10 mouse cellular contexts compared by ENCODE assay signal in genomic region chr7:124131312-124131711, GRCm38 (mm10).
DNase-seq lines count a peak whose midpoint lies in the region; ATAC-seq lines count a peak whose summit lies in the region.
"Had no signal": no experiment of that assay in that cellular context is flagged by ENCODE, and none has a peak within 500 bp of the region (broad histone marks: within the 10 kb centered on the region; RNA-seq: fewer than 3 reads in every experiment).

No protein-coding gene starts in this region.

- H3K9ac ChIP-seq in hindbrain, embryonic 11.5 days (ENCODE audit: low read depth, low read length) = no peak overlapping the region
- no peak overlapping the region for H3K9ac ChIP-seq in hindbrain, embryonic 13.5 days
- H3K9ac ChIP-seq: embryonic facial prominence, embryonic 12.5 days; limb, embryonic 13.5 days had no signal

- 71% methylated on average over 7 of the region's 7 CpGs for WGBS in hindbrain, embryonic 11.5 days
- 47% methylated on average over 7 of the region's 7 CpGs for WGBS in hindbrain, embryonic 13.5 days

- no peaks in the 10 kb centered on the region for H3K36me3 ChIP-seq in hindbrain, embryonic 11.5 days (ENCODE audit: control insufficient read depth, insufficient read depth, low read length)
- H3K36me3 ChIP-seq in hindbrain, embryonic 13.5 days = no peaks in the 10 kb centered on the region
- H3K36me3 ChIP-seq: embryonic facial prominence, embryonic 12.5 days; limb, embryonic 13.5 days had no signal

- H3K27ac ChIP-seq in hindbrain, embryonic 11.5 days (ENCODE audit: low read depth, low read length) = no peak overlapping the region
- H3K27ac ChIP-seq in hindbrain, embryonic 13.5 days = no peak overlapping the region
- H3K27ac ChIP-seq: embryonic facial prominence, embryonic 12.5 days; limb, embryonic 13.5 days had no signal

- no peak overlapping the region for H3K4me2 ChIP-seq in hindbrain, embryonic 11.5 days (replicated peaks; ENCODE audit: low read depth, low read length)
- no peak overlapping the region for H3K4me2 ChIP-seq in hindbrain, embryonic 13.5 days
- H3K4me2 ChIP-seq: embryonic facial prominence, embryonic 12.5 days; limb, embryonic 13.5 days had no signal

- ATAC-seq in hindbrain, embryonic 11.5 days (ENCODE audit: low FRiP score) = no peak
- no peak for ATAC-seq in hindbrain, embryonic 13.5 days (ENCODE audit: low FRiP score)

- no peaks in the 10 kb centered on the region for H3K27me3 ChIP-seq in hindbrain, embryonic 11.5 days (ENCODE audit: control insufficient read depth, insufficient read depth, low read length)
- 0 out of 2 replicates have a peak, but pooled peaks cover 3% of the 10 kb centered on the region for H3K27me3 ChIP-seq in hindbrain, embryonic 13.5 days
- H3K27me3 ChIP-seq: embryonic facial prominence, embryonic 12.5 days had no signal

- H3K4me1 ChIP-seq in hindbrain, embryonic 11.5 days (replicated peaks; ENCODE audit: control insufficient read depth, insufficient read depth, low read length) = no peaks in the 10 kb centered on the region
- H3K4me1 ChIP-seq in hindbrain, embryonic 13.5 days (replicated peaks) = no peaks in the 10 kb centered on the region; the same call in 1 of the 2 replicates
- H3K4me1 ChIP-seq: embryonic facial prominence, embryonic 12.5 days had no signal

- no peak overlapping the region for H3K4me3 ChIP-seq in hindbrain, embryonic 11.5 days (ENCODE audit: low read depth, low read length)
- H3K4me3 ChIP-seq in hindbrain, embryonic 13.5 days = no peak overlapping the region
- H3K4me3 ChIP-seq: embryonic facial prominence, embryonic 12.5 days; limb, embryonic 13.5 days had no signal

- H3K9me3 ChIP-seq in hindbrain, embryonic 11.5 days (ENCODE audit: control insufficient read depth, low read length) = no peaks in the 10 kb centered on the region
- H3K9me3 ChIP-seq in hindbrain, embryonic 13.5 days = no peaks in the 10 kb centered on the region
- H3K9me3 ChIP-seq: embryonic facial prominence, embryonic 12.5 days; limb, embryonic 13.5 days had no signal

- intact Hi-C loops in heart, postnatal 14 days (cut with DNase I) = loop anchor here (5.0 kb wide), 1 partner anchor 1051 kb away; no protein-coding TSS in a partner anchor
- intact Hi-C loops in left cerebral cortex, postnatal 36 days (cut with DNase I) = no loop called here

- DNase-seq in hindbrain, embryonic 11.5 days (ENCODE audit: low spot score) = peak; percentile 2
- peak; percentile 96 for DNase-seq in cerebellum, adult 9-10 months
- DNase-seq in heart, postnatal 14 days = peak; percentile 25
- DNase-seq in left cerebral cortex, postnatal 36 days (ENCODE audit: low spot score in 2 of 2) = peak; percentile 69 to 76
- DNase-seq in telencephalon, adult 2 months (ENCODE audit: low read depth, low spot score) = peak; percentile 70
- no peak for DNase-seq in B cell, adult 2 months
- no peak for DNase-seq in kidney, postnatal 25 days

Comparison
In these comparisons a context has a peak if more than half of its experiments do, and no peak if none do; other contexts are left out.
1. DNase-seq: peak in hindbrain, embryonic 11.5 days (single experiment), cerebellum, adult 9-10 months (single experiment), heart, postnatal 14 days (2 of 2), left cerebral cortex, postnatal 36 days (2 of 2) and telencephalon, adult 2 months (single experiment); none in B cell, adult 2 months (0 of 2) and kidney, postnatal 25 days (0 of 2).